Mouse (Mus musculus) macrophage (primary cell): ENCODE measurements around the gene Clp1. TPM values are rescaled to one million over a fixed set of nuclear protein-coding genes. Genes with fewer than 3 reads are reported as not detected.

Experiments
- H3K27ac ChIP-seq: fragments of 350-480 bp; formaldehyde crosslinking; 2 replicates; pipeline ENCODE4 v1.9.0; 2021
- H3K36me3 ChIP-seq: fragments of 350-480 bp; formaldehyde crosslinking; 2 replicates; pipeline ENCODE4 v1.9.0; 2021; ENCODE audit errors: inconsistent target
- H3K4me3 ChIP-seq: fragments of 350-480 bp; formaldehyde crosslinking; 2 replicates; pipeline ENCODE4 v1.9.0; 2021; ENCODE audit errors: inconsistent target
- H3K79me2 ChIP-seq: fragments of 350-480 bp; formaldehyde crosslinking; 2 replicates; pipeline ENCODE4 v1.9.0; 2021; ENCODE audit errors: inconsistent target
- WGBS: methylation state at CpG from one replicate; pipeline ENCODE4 v1.1.7; 2026; ENCODE audit warnings: inconsistent platforms; ENCODE audit not compliant: missing documents; 5-methylcytosine and 5-hydroxymethylcytosine counted together
- polyA plus RNA-seq: library from polyadenylated mRNA; stranded (reverse); fragments of 250-400 nt; gene quantifications from 3 replicates; pipeline ENCODE4 v1.2.4, GENCODE M21; 2018; ENCODE audit warnings: inconsistent platforms

Gene Clp1
- polyA plus RNA-seq, 1 experiment from 2014 or later, result 8.7 TPM

DNA sequence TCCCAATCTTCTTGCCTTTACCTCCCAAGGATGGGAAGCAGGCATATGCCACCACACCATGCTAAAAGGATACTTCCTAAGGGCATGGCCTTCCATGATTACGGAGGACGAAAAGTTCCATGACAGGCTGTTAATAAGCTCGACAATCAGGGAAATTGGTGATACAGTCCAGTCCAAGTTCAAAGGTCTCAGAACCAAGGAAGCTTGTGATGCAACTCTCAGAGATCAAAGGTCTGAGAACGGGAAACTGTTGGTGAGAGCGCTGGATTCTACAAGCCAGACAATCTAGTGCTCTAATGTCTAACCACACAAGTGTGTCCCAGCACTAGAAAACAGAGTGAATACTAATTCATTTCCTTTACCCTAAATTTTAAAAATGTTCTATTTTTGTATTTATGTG, 29.1 kb upstream of the Clp1 start:
- no peaks in the 10 kb centered on the region for H3K79me2 ChIP-seq
- H3K27ac ChIP-seq, result no peak overlapping the region
- H3K36me3 ChIP-seq, result no peaks in the 10 kb centered on the region
- no peak overlapping the region for H3K4me3 ChIP-seq
- 90% methylated on average over 5 of the region's 5 CpGs for WGBS

DNA sequence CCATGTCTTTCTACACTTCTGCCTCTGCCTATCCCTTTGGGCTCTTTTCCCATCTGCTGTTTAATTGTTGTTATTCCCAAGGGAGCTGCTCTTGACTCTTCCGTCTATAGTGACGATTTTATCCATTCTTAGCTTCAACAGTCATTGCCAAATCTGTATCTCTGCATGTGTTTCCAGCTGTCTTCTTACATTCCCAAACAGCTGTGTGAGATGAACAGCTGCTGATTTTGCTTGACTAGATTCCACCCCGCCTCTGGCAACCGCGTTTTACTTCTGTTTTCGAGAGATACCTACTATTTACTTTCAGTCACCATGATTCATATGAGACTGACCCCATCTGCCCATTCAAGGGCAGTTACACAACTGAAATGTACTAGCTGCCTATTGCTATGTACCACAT, 23.0 kb upstream of the Clp1 start:
- Histone ChIP-seq H3K79me2 (no peaks in the 10 kb centered on the region), H3K36me3 (no peaks in the 10 kb centered on the region), H3K4me3 (no peak overlapping the region), H3K27ac (no peak overlapping the region)
- WGBS, result 86% methylated on average over 6 of the region's 6 CpGs

DNA sequence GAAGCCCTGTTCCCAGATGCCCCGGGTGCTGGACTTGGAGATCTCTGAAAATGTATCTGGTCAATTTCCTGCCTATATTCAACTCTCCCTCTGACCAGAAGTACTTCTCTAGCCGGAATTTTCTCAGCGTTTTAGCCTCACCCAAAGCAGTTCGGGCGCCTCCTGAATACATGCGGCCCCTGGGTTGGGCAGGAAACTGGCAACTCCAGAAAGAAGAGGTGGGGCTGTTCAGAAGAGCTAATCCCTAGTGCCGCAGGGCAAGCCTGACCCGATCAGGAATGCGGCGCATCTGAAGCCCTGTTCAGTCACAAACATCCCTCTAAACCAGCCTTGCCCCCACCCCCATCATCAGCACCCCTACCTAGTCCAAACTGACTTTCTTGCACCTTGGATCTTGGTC, 17.0 kb upstream of the Clp1 start:
- 39% methylated on average over 10 of the region's 10 CpGs for WGBS
- H3K79me2 ChIP-seq, result no peaks in the 10 kb centered on the region
- H3K36me3 ChIP-seq, result no peaks in the 10 kb centered on the region
- H3K27ac ChIP-seq, result no peak overlapping the region
- no peak overlapping the region for H3K4me3 ChIP-seq

DNA sequence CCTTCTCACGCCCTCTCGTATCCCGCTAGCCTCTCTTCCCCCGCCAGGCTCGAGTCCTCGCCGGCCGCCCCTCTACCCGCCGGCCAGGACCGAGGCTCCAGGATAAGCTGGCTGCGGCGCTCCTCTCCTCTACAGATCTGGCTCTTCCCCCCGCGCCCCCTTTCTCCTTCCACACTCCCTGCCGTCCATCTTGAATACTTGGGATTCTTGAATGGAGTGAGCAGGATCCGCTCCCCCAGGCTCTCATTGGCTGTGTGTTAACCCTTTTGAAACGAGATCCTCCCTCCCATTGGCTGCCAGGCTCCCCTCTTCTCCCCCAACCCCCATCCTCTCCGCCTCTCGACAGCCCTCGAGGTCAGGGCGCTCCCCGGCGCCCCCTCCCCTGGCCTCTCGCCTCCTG, 16.4 kb upstream of the Clp1 start, which contains the start of gene Gm19426:
Gene Gm19426 (minus strand): TSS at position 95 of the 400 bp plus-strand sequence.
- H3K27ac ChIP-seq, result no peak within 1 kb of the TSS
- H3K4me3 ChIP-seq, result peak within 1 kb of the TSS; percentile 5; the same call in 1 of the 2 replicates
- H3K36me3 ChIP-seq, result no peaks in the 10 kb centered on the region
- WGBS, result 3% methylated on average over 25 of the region's 25 CpGs
- no peaks in the 10 kb centered on the region for H3K79me2 ChIP-seq

DNA sequence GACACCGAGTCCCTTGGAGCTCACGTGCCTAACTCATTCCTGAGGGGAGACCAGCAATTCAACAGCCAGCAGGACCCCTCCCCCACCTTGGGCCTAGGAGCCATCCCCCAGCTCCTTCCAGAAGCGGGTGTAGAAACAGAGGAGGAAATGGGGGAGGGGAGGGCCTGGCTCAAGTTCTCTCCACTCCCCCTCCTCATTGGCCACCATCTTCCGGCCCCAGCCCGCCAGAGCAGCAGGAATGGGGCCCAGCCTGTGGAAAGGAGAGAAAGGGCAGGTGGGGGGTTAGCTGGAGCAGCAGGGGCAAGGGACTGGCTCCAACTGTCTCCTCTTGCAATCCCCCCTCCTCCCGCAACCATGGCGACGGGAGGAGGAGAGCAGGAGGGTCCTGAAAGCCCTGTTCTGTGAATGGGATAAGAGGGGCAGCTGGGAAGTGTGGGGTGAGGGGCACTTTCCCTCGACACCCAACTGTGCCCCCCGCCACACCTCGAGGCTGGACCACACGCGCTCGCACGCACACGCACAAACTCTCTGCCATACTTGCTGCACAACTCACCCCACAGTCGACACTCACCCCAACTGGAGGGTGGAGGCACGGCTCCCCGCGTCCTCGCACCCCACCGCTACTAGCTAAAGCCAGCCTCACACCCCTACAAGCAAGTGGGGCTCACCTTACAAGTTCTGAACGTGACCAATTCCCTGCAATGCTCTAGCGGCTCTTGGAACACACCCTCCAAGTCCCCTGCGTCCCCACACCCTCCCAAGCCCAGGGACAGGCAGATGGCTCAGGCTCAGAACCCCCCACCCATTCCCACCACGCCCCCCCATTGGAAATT, 15.5 kb upstream of the Clp1 start:
- WGBS, result 29% methylated on average over 25 of the region's 26 CpGs
- H3K27ac ChIP-seq, result no peak overlapping the region

DNA sequence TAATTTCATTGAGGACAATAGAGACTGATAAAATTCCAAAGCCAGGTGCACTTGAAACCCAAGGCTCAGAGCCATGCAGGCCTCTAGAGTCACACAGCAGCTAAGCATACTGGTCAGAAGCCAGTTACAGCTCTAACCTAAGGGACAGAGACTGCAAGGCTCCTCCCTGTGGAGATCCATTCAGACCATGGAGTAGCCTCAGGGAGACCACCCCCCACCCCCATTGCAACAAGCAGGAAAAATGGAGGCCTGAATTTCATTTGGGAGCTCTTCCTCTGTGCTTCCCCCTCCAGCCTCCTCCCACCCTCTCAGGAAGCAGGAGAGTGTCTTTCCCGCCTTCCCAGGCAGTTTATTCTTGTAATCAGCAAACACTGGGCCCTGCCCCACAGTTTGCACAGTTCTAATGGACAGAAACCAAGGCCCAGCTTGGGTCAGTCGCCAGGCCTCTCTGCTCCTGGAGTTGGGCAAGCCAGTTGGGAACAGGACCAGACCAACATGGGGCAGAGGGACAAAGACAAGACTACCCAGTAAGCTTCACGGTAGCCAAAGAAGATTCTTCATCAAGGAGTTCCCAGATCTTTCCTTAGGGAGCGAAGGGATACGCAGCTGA, 14.8 kb upstream of the Clp1 start:
- Histone ChIP-seq H3K36me3 (no peaks in the 10 kb centered on the region), H3K4me3 (no peak overlapping the region), H3K27ac (no peak overlapping the region), H3K79me2 (no peaks in the 10 kb centered on the region)
- 88% methylated on average over 5 of the region's 5 CpGs for WGBS

More for the DNA sequence above, 15.5 kb upstream of the Clp1 start:
- Histone ChIP-seq H3K36me3 (no peaks in the 10 kb centered on the region), H3K79me2 (no peaks in the 10 kb centered on the region), H3K4me3 (peak overlapping the region; percentile 5; the same call in 1 of the 2 replicates)

DNA sequence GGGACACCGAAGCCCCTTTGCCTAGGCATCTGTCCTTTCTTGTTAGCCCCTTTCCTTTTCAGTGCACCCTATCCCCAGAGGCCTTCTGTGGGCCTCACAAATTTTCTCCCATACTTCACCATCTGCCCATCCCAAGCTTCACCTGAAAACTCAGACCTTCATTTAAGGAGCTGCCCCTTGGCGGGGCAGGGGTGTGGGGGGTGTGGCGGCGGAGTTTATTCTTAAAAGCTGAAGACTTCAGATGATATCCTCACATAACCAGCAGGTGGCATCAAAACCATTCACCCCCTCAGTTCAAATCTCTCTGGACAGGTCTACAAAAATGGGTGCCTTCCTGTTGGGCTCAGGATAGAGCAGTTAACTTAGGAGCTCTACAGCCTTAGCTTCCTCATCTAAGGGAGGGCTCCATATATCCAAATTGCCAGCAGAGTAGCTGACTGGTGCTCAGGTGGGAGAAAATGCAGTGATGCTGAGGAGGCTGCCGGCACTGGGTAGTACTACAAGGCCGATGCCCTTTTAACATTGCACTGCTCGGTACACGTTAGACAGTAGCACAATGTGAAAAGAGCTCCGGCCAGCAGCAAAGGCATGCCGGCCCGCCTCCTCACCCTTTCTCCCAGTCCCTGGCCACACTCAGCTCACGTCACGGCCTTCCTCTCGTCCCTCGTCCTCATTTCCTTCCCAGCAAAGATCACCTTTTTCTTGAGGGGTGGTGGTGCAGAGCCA, 13.6 kb upstream of the Clp1 start:
- Histone ChIP-seq H3K4me3 (no peak overlapping the region), H3K27ac (no peak overlapping the region), H3K79me2 (no peaks in the 10 kb centered on the region), H3K36me3 (no peaks in the 10 kb centered on the region)
- WGBS, result 89% methylated on average over 15 of the region's 15 CpGs

DNA sequence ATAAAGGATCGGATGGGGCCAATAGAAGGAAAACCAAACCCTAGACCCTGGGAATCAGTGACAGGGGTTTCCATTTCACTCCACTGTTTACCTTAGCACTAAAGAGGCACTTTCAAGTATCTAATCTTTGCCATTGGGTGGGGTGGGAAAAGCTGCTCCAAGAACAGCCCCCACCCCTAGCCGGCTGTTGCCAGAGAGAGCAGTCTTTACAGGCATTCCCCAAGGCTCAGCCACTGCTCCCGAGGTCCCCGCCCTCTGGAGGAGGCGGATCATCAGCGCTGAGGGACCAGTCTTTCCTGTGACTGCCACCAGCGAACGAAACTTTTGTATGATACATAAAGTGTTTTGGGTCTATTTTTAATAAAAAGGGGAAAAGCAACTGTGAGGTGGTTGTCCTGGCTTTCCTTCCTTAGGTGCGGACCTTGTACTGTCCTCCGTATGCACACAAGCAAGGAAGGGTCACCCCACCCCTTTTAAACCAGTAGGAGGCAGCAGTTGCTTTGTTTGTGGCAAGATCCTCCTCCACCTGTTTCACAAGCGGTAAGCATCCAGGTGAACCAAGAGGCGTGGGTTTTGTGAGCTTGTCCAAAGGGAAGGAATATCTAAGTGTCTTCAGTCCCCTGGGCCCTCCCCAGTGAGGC, 11.2 kb upstream of the Clp1 start:
- H3K36me3 ChIP-seq, result no peaks in the 10 kb centered on the region
- no peaks in the 10 kb centered on the region for H3K79me2 ChIP-seq
- no peak overlapping the region for H3K4me3 ChIP-seq
- no peak overlapping the region for H3K27ac ChIP-seq
- 20% methylated on average over 12 of the region's 12 CpGs for WGBS

DNA sequence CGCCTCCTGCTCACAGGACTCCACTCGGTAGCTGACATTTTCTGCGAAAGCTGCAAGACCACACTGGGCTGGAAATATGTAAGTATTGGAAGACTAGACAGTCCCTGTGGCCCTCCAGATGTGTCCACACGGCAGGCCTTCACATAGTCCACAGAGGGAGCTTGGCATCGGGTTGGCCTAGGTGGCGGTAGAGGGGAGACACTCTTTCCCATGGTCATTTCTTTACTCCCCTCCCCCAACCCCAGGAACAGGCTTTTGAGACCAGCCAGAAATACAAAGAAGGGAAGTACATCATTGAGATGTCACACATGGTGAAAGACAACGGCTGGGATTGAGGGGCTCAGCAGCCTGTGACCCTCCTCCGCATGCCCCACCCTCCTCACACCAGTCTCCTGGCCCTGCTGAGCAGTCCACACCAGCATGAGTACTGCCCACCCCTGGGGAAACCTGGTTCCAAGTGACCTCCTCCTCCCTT, 10.3 kb upstream of the Clp1 start:
- no peaks in the 10 kb centered on the region for H3K79me2 ChIP-seq
- no peaks in the 10 kb centered on the region for H3K36me3 ChIP-seq
- no peak overlapping the region for H3K27ac ChIP-seq
- H3K4me3 ChIP-seq, result no peak overlapping the region
- WGBS, result 27% methylated on average over 8 of the region's 8 CpGs

DNA sequence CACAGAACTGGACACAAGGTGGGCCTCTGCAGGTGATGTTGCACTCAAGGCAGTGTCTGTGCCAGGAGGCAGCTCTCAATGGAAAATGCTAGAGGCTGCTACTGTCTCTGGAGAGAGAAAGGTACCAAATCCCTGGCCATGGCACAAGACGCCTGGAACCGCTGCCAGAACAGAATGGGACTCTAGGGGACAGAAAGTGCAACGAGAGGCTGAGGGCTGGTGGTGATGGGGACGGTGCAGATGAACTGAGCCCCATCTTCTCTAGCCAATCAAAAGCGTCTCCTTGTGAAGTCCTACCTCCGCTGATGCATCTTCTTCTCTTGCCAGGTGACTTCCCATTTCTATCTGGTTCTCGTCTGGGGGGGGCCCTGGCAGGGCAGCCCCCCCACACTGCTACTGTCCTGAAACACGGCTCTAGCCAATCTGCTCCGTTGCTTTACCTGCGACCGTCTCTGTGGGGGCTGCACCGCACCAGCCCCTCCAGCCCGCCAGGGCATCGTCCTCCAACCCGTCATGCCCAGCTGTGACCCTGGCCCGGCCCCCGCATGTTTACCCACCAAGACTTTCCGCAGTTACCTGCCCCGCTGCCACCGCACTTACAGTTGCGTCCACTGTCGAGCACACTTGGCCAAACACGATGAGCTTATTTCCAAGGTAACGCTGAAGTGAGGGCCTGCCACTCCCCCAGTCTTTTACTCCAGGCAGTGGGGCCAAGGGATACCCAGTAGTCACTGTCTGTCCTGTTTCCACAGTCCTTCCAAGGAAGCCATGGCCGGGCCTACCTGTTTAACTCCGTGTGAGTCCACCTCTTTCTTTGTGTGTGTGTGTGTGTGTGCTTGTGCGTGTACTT, 9.4 kb upstream of the Clp1 start:
- Histone ChIP-seq H3K79me2 (no peaks in the 10 kb centered on the region), H3K27ac (no peak overlapping the region), H3K4me3 (no peak overlapping the region), H3K36me3 (no peaks in the 10 kb centered on the region)
- WGBS, result 26% methylated on average over 27 of the region's 27 CpGs

DNA sequence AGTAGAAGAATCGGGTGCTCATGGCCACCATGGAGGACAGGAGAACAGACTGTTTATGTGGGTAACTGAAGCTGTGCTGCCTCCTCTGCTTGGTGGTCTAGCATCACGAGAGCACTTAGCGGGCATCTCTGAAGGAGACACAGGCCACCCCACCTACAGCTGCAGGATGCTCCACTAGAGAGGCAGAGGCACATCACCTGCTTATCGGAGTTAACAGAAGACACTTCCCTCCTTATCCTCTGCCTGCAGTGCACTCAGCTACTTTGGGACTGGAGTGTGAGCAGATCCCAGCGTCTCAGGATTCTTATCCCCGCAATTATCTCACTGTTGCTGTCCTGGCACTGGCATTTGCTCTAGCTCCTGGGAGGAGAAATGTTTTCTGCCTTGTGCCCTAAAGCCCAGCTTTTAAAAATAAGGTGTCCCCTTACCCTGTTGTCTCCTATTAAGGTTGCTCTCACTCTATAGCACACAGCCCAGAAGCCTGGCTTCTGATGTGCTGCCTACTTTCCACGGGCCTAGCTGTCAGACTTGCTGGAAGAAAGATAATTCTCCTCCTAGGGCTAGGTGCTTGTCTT, 8.3 kb upstream of the Clp1 start:
- Histone ChIP-seq H3K27ac (no peak overlapping the region), H3K36me3 (no peaks in the 10 kb centered on the region), H3K79me2 (no peaks in the 10 kb centered on the region), H3K4me3 (no peak overlapping the region)
- WGBS, result 25% methylated on average over 7 of the region's 7 CpGs

DNA sequence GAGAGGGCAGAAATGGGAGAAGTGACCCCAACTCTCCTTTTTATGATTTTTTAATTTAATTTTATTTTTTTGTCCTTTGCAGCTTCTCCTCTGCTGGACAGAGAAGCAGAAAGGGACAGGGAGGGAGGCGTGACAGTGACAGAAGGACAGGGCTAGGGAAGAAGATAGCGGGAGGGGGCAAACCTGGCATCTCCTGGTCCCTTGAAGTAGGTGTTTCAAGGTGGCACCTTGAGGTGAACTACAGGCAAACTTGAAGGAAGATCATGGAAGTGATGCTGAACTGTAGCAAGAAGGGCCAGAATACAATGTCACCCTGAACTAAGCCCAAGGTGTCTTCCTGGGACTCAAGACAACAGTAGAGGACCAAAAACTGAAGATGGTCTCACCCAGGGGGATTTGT, 7.8 kb upstream of the Clp1 start:
- H3K36me3 ChIP-seq, result no peaks in the 10 kb centered on the region
- H3K4me3 ChIP-seq, result no peak overlapping the region
- no peak overlapping the region for H3K27ac ChIP-seq
- H3K79me2 ChIP-seq, result no peaks in the 10 kb centered on the region
- WGBS, result 26% methylated on average over 2 of the region's 2 CpGs

DNA sequence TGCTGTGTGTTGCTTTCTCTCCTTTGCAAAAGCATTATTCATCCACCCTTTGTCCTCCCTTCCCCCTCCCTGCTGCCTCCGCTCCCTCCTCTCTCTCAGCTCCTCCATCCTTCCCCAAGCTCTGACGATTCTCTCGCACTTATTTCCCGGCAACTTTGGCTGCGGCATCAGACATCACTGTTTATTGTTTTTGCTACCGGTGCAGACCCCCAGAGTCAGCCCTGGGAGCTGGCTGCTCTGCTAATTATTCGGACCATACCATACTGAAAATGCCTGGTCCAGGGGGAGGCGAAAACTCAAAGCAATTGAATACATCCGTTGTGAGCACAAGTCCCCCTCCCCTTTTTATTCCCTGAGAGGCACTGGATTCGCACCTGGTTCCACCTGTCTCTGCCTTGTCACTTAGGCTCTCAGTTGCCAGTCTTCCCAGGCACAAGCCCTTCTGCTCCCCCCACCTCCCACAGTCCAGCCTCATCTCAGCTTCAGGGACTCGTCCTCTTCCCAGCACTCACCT, 7.3 kb upstream of the Clp1 start:
- H3K4me3 ChIP-seq, result no peak overlapping the region; the same call in 1 of the 2 replicates
- no peak overlapping the region for H3K27ac ChIP-seq
- no peaks in the 10 kb centered on the region for H3K79me2 ChIP-seq
- no peaks in the 10 kb centered on the region for H3K36me3 ChIP-seq
- WGBS, result 2% methylated on average over 11 of the region's 11 CpGs
